Mouse (Mus musculus): ENCODE results near the gene Aldh3a1.

- no peak for TF ChIP-seq EP300 (IDR thresholded peaks at IDR 0.05; ENCODE audit: low read depth)
- TF ChIP-seq CTCF (IDR thresholded peaks at IDR 0.05; ENCODE audit: low read depth): no peak
Observed at GRCm38 (mm10) chr11:61262516-61262915, 55.2 kb downstream of the Aldh3a1 start.

All from liver, embryonic 14.5 days (tissue).